Mouse (Mus musculus): Measurements from ENCODE around the gene Gm10135.

DNA sequence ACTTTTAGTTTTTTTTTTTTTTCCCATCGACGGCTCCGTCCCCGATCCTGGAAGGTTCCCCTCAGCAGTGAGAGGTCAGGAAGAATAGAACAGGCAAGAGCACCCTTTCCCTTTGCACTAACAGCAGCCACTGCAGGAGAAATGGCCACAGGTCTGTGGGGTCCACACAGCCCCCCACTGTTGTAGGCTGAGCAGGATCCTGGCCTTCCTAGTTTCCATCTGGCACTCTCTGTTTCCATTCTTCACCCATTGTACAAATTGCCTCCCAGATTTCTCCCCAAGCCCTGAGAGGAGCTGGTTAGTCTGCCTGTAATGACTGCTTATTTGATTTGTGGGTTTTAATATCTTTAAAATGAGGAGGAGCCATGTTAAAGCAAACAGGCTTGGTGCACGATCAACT, 29.5 kb upstream of the Gm10135 start:
- TF ChIP-seq CTCF (IDR thresholded peaks at IDR 0.05; ENCODE audit: low read depth, low read length) (no peak), POLR2AphosphoS5 (IDR thresholded peaks at IDR 0.05; ENCODE audit: insufficient replicate concordance, low read depth, low read length) (no peak), GATA1 (IDR thresholded peaks at IDR 0.05; ENCODE audit: borderline replicate concordance, low read length) (no peak)

Measured in G1E (cell line).